Mouse (Mus musculus) neural tube, embryonic 11.5 days (tissue): ENCODE data around the gene Arhgap33. TPM values are rescaled to one million over a fixed set of nuclear protein-coding genes. Genes with fewer than 3 reads are reported as not detected.

Source experiments
- ATAC-seq: fragments of 200-750 bp; cut with Nextera tagmentation; 2 replicates; pipeline ENCODE4 v1.8.0; 2017; ENCODE audit warnings: moderate number of reproducible peaks, mild to moderate bottlenecking, moderate TSS enrichment, moderate library complexity; ENCODE audit not compliant: insufficient read depth, low FRiP score, low TSS enrichment
- DNase-seq: peaks from one replicate; pipeline ENCODE4 v3.0.0-alpha.2; 2015; ENCODE audit warnings: low spot score
- H3K27ac ChIP-seq: fragments of 300-500 bp; sonication (generic); 2 replicates; pipeline ENCODE4 v1.5.1; 2014; ENCODE audit warnings: low read depth, mild to moderate bottlenecking, low read length
- H3K27me3 ChIP-seq: fragments of 300-500 bp; sonication (generic); 2 replicates; pipeline ENCODE4 v1.6.1; 2014; ENCODE audit warnings: mild to moderate bottlenecking, low read length, mixed read lengths; ENCODE audit not compliant: control insufficient read depth, insufficient read depth
- H3K36me3 ChIP-seq: fragments of 300-500 bp; sonication (generic); 2 replicates; pipeline ENCODE4 v1.6.1; 2014; ENCODE audit warnings: mild to moderate bottlenecking, low read length, moderate library complexity, mixed read lengths; ENCODE audit not compliant: control insufficient read depth, insufficient read depth
- H3K4me1 ChIP-seq: fragments of 300-500 bp; sonication (generic); 2 replicates; pipeline ENCODE4 v1.6.1; 2014; ENCODE audit warnings: low read length, mixed read lengths; ENCODE audit not compliant: control insufficient read depth, insufficient read depth
- H3K4me2 ChIP-seq: fragments of 300-500 bp; sonication (generic); 2 replicates; pipeline ENCODE4 v1.6.1; 2014; ENCODE audit warnings: low read depth, mild to moderate bottlenecking, moderate library complexity
- H3K4me3 ChIP-seq: fragments of 300-500 bp; sonication (generic); 2 replicates; pipeline ENCODE4 v1.5.1; 2014; ENCODE audit warnings: low read depth, low read length
- H3K9ac ChIP-seq: fragments of 300-500 bp; sonication (generic); 2 replicates; pipeline ENCODE4 v1.6.1; 2014; ENCODE audit warnings: mild to moderate bottlenecking, low read length
- H3K9me3 ChIP-seq: fragments of 300-500 bp; sonication (generic); 2 replicates; pipeline ENCODE4 v1.6.1; 2016; ENCODE audit warnings: low read length; ENCODE audit not compliant: control insufficient read depth
- WGBS: fragments of 180-500 bp; shearing (Covaris S2); extraction: QIAGEN DNeasy Blood & Tissue Kit; methylation state at CpG from one replicate; pipeline ENCODE4 v1.1.7; 2014; 5-methylcytosine and 5-hydroxymethylcytosine counted together
- polyA plus RNA-seq: library from polyadenylated mRNA; unstranded; fragments of >200 nt; fragmentation: Nextera tagmentation; extraction: Ambion mirVana; gene quantifications from 2 replicates; pipeline ENCODE4 v1.2.1, GENCODE M21; 2014

Gene Arhgap33
- polyA plus RNA-seq, 1 experiment from 2014 or later, result 48.8 TPM

GRCm38 (mm10) chr7:30557901-30558514 is 23.1 kb upstream of the Arhgap33 start:
- H3K9me3 ChIP-seq, result no peaks in the 10 kb centered on the region
- H3K27me3 ChIP-seq, result no peaks in the 10 kb centered on the region
- H3K4me2 ChIP-seq, result peak overlapping the region; percentile 90
- no peak for ATAC-seq
- peaks cover 16% of the 10 kb centered on the region for H3K36me3 ChIP-seq
- H3K4me3 ChIP-seq, result 0 out of 2 replicates have a peak overlapping the region, but pooled peaks have one; percentile 49
- 90% methylated on average over 13 of the region's 13 CpGs for WGBS
- no peak overlapping the region for H3K27ac ChIP-seq
- H3K9ac ChIP-seq, result no peak overlapping the region
- H3K4me1 ChIP-seq, result peaks cover 15% of the 10 kb centered on the region
- DNase-seq, result no peak

GRCm38 (mm10) chr7:30556894-30557536 is 22.2 kb upstream of the Arhgap33 start:
- Histone ChIP-seq H3K27me3 (no peaks in the 10 kb centered on the region), H3K36me3 (peaks cover 16% of the 10 kb centered on the region), H3K9ac (no peak overlapping the region), H3K4me1 (peaks cover 18% of the 10 kb centered on the region), H3K27ac (no peak overlapping the region), H3K4me3 (no peak overlapping the region), H3K4me2 (no peak overlapping the region), H3K9me3 (no peaks in the 10 kb centered on the region)
- WGBS, result 94% methylated on average over 18 of the region's 18 CpGs
- ATAC-seq (no peak), DNase-seq (no peak)

- Histone ChIP-seq H3K4me3 (peak overlapping the region; percentile 45; the same call in 1 of the 2 replicates), H3K4me1 (peaks cover 17% of the 10 kb centered on the region), H3K9me3 (no peaks in the 10 kb centered on the region), H3K27me3 (no peaks in the 10 kb centered on the region), H3K27ac (no peak overlapping the region), H3K4me2 (peak overlapping the region; percentile 93; the same call in 1 of the 2 replicates), H3K9ac (no peak overlapping the region), H3K36me3 (peaks cover 16% of the 10 kb centered on the region)
- ATAC-seq, result no peak
- 85% methylated on average over 22 of the region's 22 CpGs for WGBS
- no peak for DNase-seq
Measured at GRCm38 (mm10) chr7:30553810-30554584, 19.1 kb upstream of the Arhgap33 start.

GRCm38 (mm10) chr7:30553021-30553589 is 18.2 kb upstream of the Arhgap33 start:
- no peak for DNase-seq
- Histone ChIP-seq H3K4me2 (peak overlapping the region; percentile 93), H3K27me3 (no peaks in the 10 kb centered on the region), H3K9me3 (no peaks in the 10 kb centered on the region), H3K4me1 (peaks cover 13% of the 10 kb centered on the region), H3K9ac (peak overlapping the region; percentile 65), H3K36me3 (peaks cover 16% of the 10 kb centered on the region), H3K4me3 (peak overlapping the region; percentile 45), H3K27ac (no peak overlapping the region)
- ATAC-seq, result no peak
- 12% methylated on average over 23 of the region's 23 CpGs for whole genome bisulfite sequencing

GRCm38 (mm10) chr7:30552102-30553020 is 17.5 kb upstream of the Arhgap33 start, which contains the start of the genes Hspb6 and Proser3:
Hspb6 (plus strand) TSS chr7:30552178.
Proser3 (minus strand) TSS chr7:30552299.
- Histone ChIP-seq H3K36me3 (peaks cover 16% of the 10 kb centered on the region), H3K9me3 (no peaks in the 10 kb centered on the region), H3K27ac (peak within 1 kb of the TSS; percentile 75), H3K4me3 (peak within 1 kb of the TSS; percentile 45), H3K4me1 (peaks cover 13% of the 10 kb centered on the region), H3K4me2 (peak within 1 kb of the TSS; percentile 93), H3K27me3 (no peaks in the 10 kb centered on the region), H3K9ac (peak within 1 kb of the TSS; percentile 65)
- WGBS, result 2% methylated on average over 44 of the region's 44 CpGs
- DNase-seq (peak; percentile 95), ATAC-seq (peak; percentile 88)

- Histone ChIP-seq H3K4me3 (peak overlapping the region; percentile 45), H3K4me1 (peaks cover 13% of the 10 kb centered on the region), H3K4me2 (peak overlapping the region; percentile 93), H3K27ac (peak overlapping the region; percentile 75), H3K27me3 (no peaks in the 10 kb centered on the region), H3K9ac (peak overlapping the region; percentile 56), H3K36me3 (peaks cover 10% of the 10 kb centered on the region), H3K9me3 (no peaks in the 10 kb centered on the region)
- 3% methylated on average over 10 of the region's 10 CpGs for WGBS
- peak; percentile 71 for ATAC-seq
- DNase-seq, result no peak
Measured at GRCm38 (mm10) chr7:30551445-30552101, 16.7 kb upstream of the Arhgap33 start.

GRCm38 (mm10) chr7:30550603-30551002 is 15.7 kb upstream of the Arhgap33 start:
- Histone ChIP-seq H3K4me1 (peaks cover 13% of the 10 kb centered on the region), H3K9me3 (no peaks in the 10 kb centered on the region), H3K36me3 (peaks cover 10% of the 10 kb centered on the region), H3K4me3 (no peak overlapping the region), H3K27ac (no peak overlapping the region), H3K4me2 (no peak overlapping the region), H3K27me3 (no peaks in the 10 kb centered on the region), H3K9ac (no peak overlapping the region)
- DNase-seq (no peak), ATAC-seq (no peak)
- WGBS, result 89% methylated on average over 1 of the region's 1 CpGs
